Mouse (Mus musculus) T-helper 2 cell (primary cell): Measurements from ENCODE around the gene Gm10439.

Experiments used
- in situ Hi-C: fragments of 300-600 bp; cut with MboI, MseI; formaldehyde crosslinking; loops from one replicate; pipeline ENCODE4 v1.15.1; 2025; ENCODE audit warnings: high pct_unique_total_duplicates

Gene Gm10439

DNA sequence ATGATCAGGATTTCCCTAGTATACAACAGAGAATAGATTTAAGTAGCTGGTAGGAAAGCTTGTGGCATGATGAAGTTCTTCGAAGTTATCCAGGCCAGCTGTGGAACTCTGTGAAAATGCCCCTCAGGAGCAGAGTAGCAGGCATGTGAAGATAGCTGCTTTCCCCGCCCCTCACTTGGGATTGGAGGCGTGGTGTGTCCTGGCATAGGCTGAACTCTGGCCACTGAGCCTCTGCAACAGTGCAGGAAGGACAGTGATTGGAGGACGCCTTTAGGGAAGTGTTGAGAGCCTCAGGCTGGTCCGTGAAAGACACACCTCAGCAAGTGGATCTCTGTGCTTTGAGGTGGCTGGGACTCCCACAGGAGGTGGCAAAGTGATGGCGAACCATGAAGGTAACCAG lies at the start of gene Gm10439:
Gene Gm10439 (plus strand): TSS at position 301 of the 400 bp plus-strand sequence.
- in situ Hi-C loops, result loop anchor here (25.0 kb wide), 1 partner anchor 157 kb away; the partner anchor contains the start of gene Gm15085
